Mouse (Mus musculus) intestine, embryonic 14.5 days (tissue): ENCODE results near the gene Rnf150. TPM values are rescaled to one million over a fixed set of nuclear protein-coding genes. Genes with fewer than 3 reads are reported as not detected.

Experiments used
- ATAC-seq: fragments of 200-750 bp; cut with Nextera tagmentation; replicated peaks from 2 replicates; pipeline ENCODE4 v1.8.0; 2017; ENCODE audit warnings: low read depth, moderate number of reproducible peaks, moderate TSS enrichment, moderate library complexity; ENCODE audit not compliant: low FRiP score, low TSS enrichment
- DNase-seq: peaks from one replicate; pipeline ENCODE4 v3.0.0-alpha.2; 2018; ENCODE audit warnings: low spot score
- H3K27ac ChIP-seq: fragments of 300-500 bp; sonication (generic); 2 replicates; pipeline ENCODE4 v1.5.1; 2014; ENCODE audit warnings: low read depth, mild to moderate bottlenecking, control low read depth
- H3K27me3 ChIP-seq: fragments of 300-500 bp; sonication (generic); replicated peaks from 2 replicates; pipeline ENCODE4 v1.6.1; 2014; ENCODE audit warnings: low read length, control low read depth; ENCODE audit not compliant: control insufficient read depth, insufficient read depth
- H3K36me3 ChIP-seq: fragments of 300-500 bp; sonication (generic); 2 replicates; pipeline ENCODE4 v1.6.1; 2014; ENCODE audit warnings: low read length, control low read depth; ENCODE audit not compliant: control insufficient read depth, insufficient read depth
- H3K4me1 ChIP-seq: fragments of 300-500 bp; sonication (generic); replicated peaks from 2 replicates; pipeline ENCODE4 v1.6.1; 2014; ENCODE audit warnings: low read length, control low read depth, mixed read lengths; ENCODE audit not compliant: control insufficient read depth, insufficient read depth
- H3K4me2 ChIP-seq: fragments of 300-500 bp; sonication (generic); 2 replicates; pipeline ENCODE4 v1.6.1; 2014; ENCODE audit warnings: low read length
- H3K4me3 ChIP-seq: fragments of 300-500 bp; sonication (generic); 2 replicates; pipeline ENCODE4 v1.5.1; 2014; ENCODE audit warnings: low read depth, low read length, control low read depth, mixed read lengths
- H3K9ac ChIP-seq: fragments of 300-500 bp; sonication (generic); 2 replicates; pipeline ENCODE4 v1.6.1; 2014; ENCODE audit warnings: mild to moderate bottlenecking, low read length
- H3K9me3 ChIP-seq: fragments of 300-500 bp; sonication (generic); 2 replicates; pipeline ENCODE4 v1.6.1; 2016; ENCODE audit warnings: low read length, control low read depth; ENCODE audit not compliant: control insufficient read depth
- WGBS: fragments of 180-500 bp; shearing (Covaris S2); extraction: QIAGEN DNeasy Blood & Tissue Kit; methylation state at CpG from one replicate; pipeline ENCODE4 v1.1.7; 2014; 5-methylcytosine and 5-hydroxymethylcytosine counted together
- polyA plus RNA-seq: library from polyadenylated mRNA; unstranded; fragments of >200 nt; fragmentation: Nextera tagmentation; extraction: Ambion mirVana; gene quantifications from 2 replicates; pipeline ENCODE4 v1.2.1, GENCODE M21; 2014

The Rnf150 gene
- polyA plus RNA-seq, 1 experiment from 2014 or later = 1.5 TPM

- Histone ChIP-seq H3K9ac (no peak overlapping the region), H3K4me1 (peaks cover 27% of the 10 kb centered on the region), H3K27ac (no peak overlapping the region), H3K4me2 (no peak overlapping the region), H3K27me3 (no peaks in the 10 kb centered on the region), H3K36me3 (no peaks in the 10 kb centered on the region), H3K9me3 (no peaks in the 10 kb centered on the region), H3K4me3 (no peak overlapping the region)
- ATAC-seq = no peak
- 30% methylated on average over 3 of the region's 3 CpGs for WGBS
- peak; percentile 51 for DNase-seq
Measured at GRCm38 (mm10) chr8:82969967-82970366, 106.8 kb downstream of the Rnf150 start.

- peaks cover 23% of the 10 kb centered on the region for H3K4me1 ChIP-seq
- H3K9me3 ChIP-seq = no peaks in the 10 kb centered on the region
- H3K4me3 ChIP-seq = no peak overlapping the region
- no peaks in the 10 kb centered on the region for H3K27me3 ChIP-seq
- H3K9ac ChIP-seq = no peak overlapping the region
- peak; percentile 33 for DNase-seq
- H3K27ac ChIP-seq = no peak overlapping the region
- no peak for ATAC-seq
- H3K4me2 ChIP-seq = no peak overlapping the region
- 69% methylated on average over 3 of the region's 3 CpGs for WGBS
- no peaks in the 10 kb centered on the region for H3K36me3 ChIP-seq
Measured at GRCm38 (mm10) chr8:82972812-82973211, 109.7 kb downstream of the Rnf150 start.

- H3K4me1 ChIP-seq = peaks cover 17% of the 10 kb centered on the region
- peak; percentile 51 for DNase-seq
- no peaks in the 10 kb centered on the region for H3K36me3 ChIP-seq
- H3K9me3 ChIP-seq = no peaks in the 10 kb centered on the region
- H3K27me3 ChIP-seq = no peaks in the 10 kb centered on the region
- ATAC-seq = no peak
- 39% methylated on average over 4 of the region's 4 CpGs for WGBS
- H3K27ac ChIP-seq = no peak overlapping the region
- H3K4me2 ChIP-seq = no peak overlapping the region
- no peak overlapping the region for H3K9ac ChIP-seq
- H3K4me3 ChIP-seq = no peak overlapping the region
Measured at GRCm38 (mm10) chr8:82973331-82973730, 110.2 kb downstream of the Rnf150 start.

GRCm38 (mm10) chr8:82981244-82981855 is 118.2 kb downstream of the Rnf150 start:
- H3K9ac ChIP-seq = no peak overlapping the region
- DNase-seq (no peak), ATAC-seq (no peak)
- H3K27ac ChIP-seq = no peak overlapping the region
- peaks cover 5% of the 10 kb centered on the region for H3K4me1 ChIP-seq
- H3K4me2 ChIP-seq = no peak overlapping the region
- no peaks in the 10 kb centered on the region for H3K27me3 ChIP-seq
- 64% methylated on average over 4 of the region's 4 CpGs for WGBS
- H3K4me3 ChIP-seq = no peak overlapping the region
- H3K9me3 ChIP-seq = no peaks in the 10 kb centered on the region
- no peaks in the 10 kb centered on the region for H3K36me3 ChIP-seq

- 61% methylated on average over 1 of the region's 1 CpGs for WGBS
- Histone ChIP-seq H3K27ac (no peak overlapping the region), H3K4me3 (no peak overlapping the region), H3K36me3 (no peaks in the 10 kb centered on the region), H3K9ac (no peak overlapping the region), H3K4me2 (no peak overlapping the region), H3K9me3 (no peaks in the 10 kb centered on the region), H3K4me1 (peaks cover 5% of the 10 kb centered on the region), H3K27me3 (no peaks in the 10 kb centered on the region)
- no peak for DNase-seq
- no peak for ATAC-seq
Measured at GRCm38 (mm10) chr8:82982873-82983272, 119.7 kb downstream of the Rnf150 start.

- DNase-seq = no peak
- H3K36me3 ChIP-seq = no peaks in the 10 kb centered on the region
- H3K4me2 ChIP-seq = no peak overlapping the region
- H3K9ac ChIP-seq = no peak overlapping the region
- WGBS = 49% methylated on average over 5 of the region's 5 CpGs
- H3K27ac ChIP-seq = no peak overlapping the region
- no peaks in the 10 kb centered on the region for H3K9me3 ChIP-seq
- H3K4me3 ChIP-seq = no peak overlapping the region
- H3K4me1 ChIP-seq = peaks cover 5% of the 10 kb centered on the region
- no peak for ATAC-seq
- no peaks in the 10 kb centered on the region for H3K27me3 ChIP-seq
Measured at GRCm38 (mm10) chr8:82983301-82983700, 120.1 kb downstream of the Rnf150 start.

GRCm38 (mm10) chr8:82992093-82992492 is 128.9 kb downstream of the Rnf150 start:
- DNase-seq = no peak
- Histone ChIP-seq H3K27me3 (no peaks in the 10 kb centered on the region), H3K9me3 (no peaks in the 10 kb centered on the region), H3K4me2 (no peak overlapping the region), H3K4me3 (no peak overlapping the region), H3K4me1 (no peaks in the 10 kb centered on the region; the same call in 1 of the 2 replicates), H3K36me3 (no peaks in the 10 kb centered on the region), H3K27ac (no peak overlapping the region), H3K9ac (no peak overlapping the region)
- ATAC-seq = no peak
- 68% methylated on average over 4 of the region's 4 CpGs for WGBS

GRCm38 (mm10) chr8:82995727-82996438 is 132.7 kb downstream of the Rnf150 start:
- Histone ChIP-seq H3K4me1 (no peaks in the 10 kb centered on the region; the same call in 1 of the 2 replicates), H3K27me3 (no peaks in the 10 kb centered on the region), H3K4me3 (no peak overlapping the region), H3K27ac (no peak overlapping the region), H3K9me3 (no peaks in the 10 kb centered on the region), H3K36me3 (no peaks in the 10 kb centered on the region), H3K4me2 (no peak overlapping the region), H3K9ac (no peak overlapping the region)
- 68% methylated on average over 3 of the region's 3 CpGs for whole genome bisulfite sequencing
- ATAC-seq = no peak
- DNase-seq = no peak

GRCm38 (mm10) chr8:82996843-82997242 is 133.7 kb downstream of the Rnf150 start:
- Histone ChIP-seq H3K27ac (no peak overlapping the region), H3K4me1 (no peaks in the 10 kb centered on the region; the same call in 1 of the 2 replicates), H3K4me2 (no peak overlapping the region), H3K36me3 (no peaks in the 10 kb centered on the region), H3K9ac (no peak overlapping the region), H3K27me3 (no peaks in the 10 kb centered on the region), H3K4me3 (no peak overlapping the region), H3K9me3 (no peaks in the 10 kb centered on the region)
- DNase-seq = no peak
- ATAC-seq = no peak
- WGBS = 80% methylated on average over 3 of the region's 3 CpGs
